Mouse (Mus musculus): Measurements from ENCODE around the gene Pde9a. TPM values are rescaled to one million over a fixed set of nuclear protein-coding genes. Genes with fewer than 3 reads are reported as not detected.

The Pde9a gene
- polyA plus RNA-seq, 1 experiment: 3.4 TPM

- Histone ChIP-seq H3K4me1 (ENCODE audit: control insufficient read depth, insufficient read depth, low read length) (peaks cover 4% of the 10 kb centered on the region; the same call in 1 of the 2 replicates), H3K4me3 (ENCODE audit: insufficient read depth, low read length) (peak within 1 kb of the TSS; percentile 87), H3K27ac (ENCODE audit: insufficient read depth, low read length) (peak within 1 kb of the TSS; percentile 53)
- peak; percentile 92 for TF ChIP-seq POLR2A (IDR thresholded peaks at IDR 0.05; ENCODE audit: low read depth, low read length)
- TF ChIP-seq CTCF (IDR thresholded peaks at IDR 0.05; ENCODE audit: borderline replicate concordance, insufficient read depth, low read length): no peak
Observed at GRCm38 (mm10) chr17:31519946-31520838, 134.2 kb downstream of the Pde9a start, which contains the start of the genes Wdr4 and Ndufv3. Wdr4 (minus strand) TSS chr17:31519980. Ndufv3 (plus strand) TSS chr17:31520115.

- Histone ChIP-seq H3K4me3 (ENCODE audit: insufficient read depth, low read length) (no peak overlapping the region; the same call in 1 of the 2 replicates), H3K27ac (ENCODE audit: insufficient read depth, low read length) (no peak overlapping the region), H3K4me1 (ENCODE audit: control insufficient read depth, insufficient read depth, low read length) (peaks cover 4% of the 10 kb centered on the region; the same call in 1 of the 2 replicates)
- no peak for TF ChIP-seq POLR2A (IDR thresholded peaks at IDR 0.05; ENCODE audit: low read depth, low read length)
Observed at GRCm38 (mm10) chr17:31520895-31521294, 134.9 kb downstream of the Pde9a start.

GRCm38 (mm10) chr17:31521948-31522347 lies 135.9 kb downstream of the Pde9a start:
- no peak for TF ChIP-seq CTCF (IDR thresholded peaks at IDR 0.05; ENCODE audit: borderline replicate concordance, insufficient read depth, low read length)
- TF ChIP-seq POLR2A (IDR thresholded peaks at IDR 0.05; ENCODE audit: low read depth, low read length): no peak

GRCm38 (mm10) chr17:31525114-31525513 lies 139.1 kb downstream of the Pde9a start:
- Histone ChIP-seq H3K27ac (ENCODE audit: insufficient read depth, low read length) (no peak overlapping the region), H3K4me3 (ENCODE audit: insufficient read depth, low read length) (no peak overlapping the region), H3K4me1 (ENCODE audit: control insufficient read depth, insufficient read depth, low read length) (peaks cover 4% of the 10 kb centered on the region; the same call in 1 of the 2 replicates)
- TF ChIP-seq POLR2A (IDR thresholded peaks at IDR 0.05; ENCODE audit: low read depth, low read length) (no peak), CTCF (IDR thresholded peaks at IDR 0.05; ENCODE audit: borderline replicate concordance, insufficient read depth, low read length) (no peak)

More at GRCm38 (mm10) chr17:31521948-31522347, 135.9 kb downstream of the Pde9a start:
- Histone ChIP-seq H3K27ac (ENCODE audit: insufficient read depth, low read length) (no peak overlapping the region), H3K4me3 (ENCODE audit: insufficient read depth, low read length) (no peak overlapping the region), H3K4me1 (ENCODE audit: control insufficient read depth, insufficient read depth, low read length) (peaks cover 4% of the 10 kb centered on the region; the same call in 1 of the 2 replicates)

GRCm38 (mm10) chr17:31525816-31526215 lies 139.8 kb downstream of the Pde9a start:
- H3K4me1 ChIP-seq (ENCODE audit: control insufficient read depth, insufficient read depth, low read length): peaks cover 4% of the 10 kb centered on the region; the same call in 1 of the 2 replicates
- no peak overlapping the region for H3K4me3 ChIP-seq (ENCODE audit: insufficient read depth, low read length)
- TF ChIP-seq CTCF (IDR thresholded peaks at IDR 0.05; ENCODE audit: borderline replicate concordance, insufficient read depth, low read length) (no peak), POLR2A (IDR thresholded peaks at IDR 0.05; ENCODE audit: low read depth, low read length) (no peak)
- H3K27ac ChIP-seq (ENCODE audit: insufficient read depth, low read length): no peak overlapping the region

Other genes starting within 250 kb of the Pde9a start
- gene Tff2, start 241.9 kb upstream of the Pde9a start, polyA plus RNA-seq (2011; ENCODE audit: insufficient read length, low read depth, missing spikeins): not detected in 2 replicates
- not detected in 2 replicates for gene Tff1, start 220.9 kb upstream of the Pde9a start, polyA plus RNA-seq (2011; ENCODE audit: insufficient read length, low read depth, missing spikeins)
- not detected in 2 replicates for gene Tmprss3, start 187.2 kb upstream of the Pde9a start, polyA plus RNA-seq (2011; ENCODE audit: insufficient read length, low read depth, missing spikeins)
- gene Ubash3a, start 178.3 kb upstream of the Pde9a start, polyA plus RNA-seq (2011; ENCODE audit: insufficient read length, low read depth, missing spikeins): not detected in 2 replicates
- gene Rsph1, start 108.8 kb upstream of the Pde9a start, polyA plus RNA-seq (2011; ENCODE audit: insufficient read length, low read depth, missing spikeins): 1.3 and 1.6 TPM in 2 replicates
- not detected in 2 replicates for gene Slc37a1, start 99.4 kb upstream of the Pde9a start, polyA plus RNA-seq (2011; ENCODE audit: insufficient read length, low read depth, missing spikeins)
- 18.9 and 19.7 TPM in 2 replicates for gene Wdr4, start 133.8 kb downstream of the Pde9a start, polyA plus RNA-seq (2011; ENCODE audit: insufficient read length, low read depth, missing spikeins)
- 140 and 141 TPM in 2 replicates for gene Ndufv3, start 133.9 kb downstream of the Pde9a start, polyA plus RNA-seq (2011; ENCODE audit: insufficient read length, low read depth, missing spikeins)
- 16.6 and 18.9 TPM in 2 replicates for gene Pknox1, start 178.5 kb downstream of the Pde9a start, polyA plus RNA-seq (2011; ENCODE audit: insufficient read length, low read depth, missing spikeins)